Mouse (Mus musculus): ENCODE data around the gene Adig. TPM values are rescaled to one million over a fixed set of nuclear protein-coding genes. Genes with fewer than 3 reads are reported as not detected.

Gene Adig
- polyA plus RNA-seq (2017; shearing (Covaris generic)): not detected

GRCm38 (mm10) chr2:158501836-158502812 lies at the start of gene Adig:
Gene Adig, plus strand, starts transcription at chr2:158502612.

GRCm38 (mm10) chr2:158512528-158512927 lies 10.1 kb downstream of the Adig start, which contains the start of gene Arhgap40:
Gene Arhgap40, plus strand, starts transcription at chr2:158512796.

Other genes with a start within 250 kb of the Adig start
- gene Bpi, start 244.5 kb upstream of the Adig start, polyA plus RNA-seq (2017; shearing (Covaris generic)): not detected
- gene Lbp, start 196.1 kb upstream of the Adig start, polyA plus RNA-seq (2017; shearing (Covaris generic)): 0.84 TPM
- not detected for gene Snhg11, start 127.0 kb upstream of the Adig start, polyA plus RNA-seq (2017; shearing (Covaris generic))
- gene Ralgapb, start 92.8 kb upstream of the Adig start, polyA plus RNA-seq (2017; shearing (Covaris generic)): 6.9 TPM
- gene Arhgap40, start 10.2 kb downstream of the Adig start, polyA plus RNA-seq (2017; shearing (Covaris generic)): not detected
- not detected for gene Slc32a1, start 108.2 kb downstream of the Adig start, polyA plus RNA-seq (2017; shearing (Covaris generic))
- gene Actr5, start 122.3 kb downstream of the Adig start, polyA plus RNA-seq (2017; shearing (Covaris generic)): 1.6 TPM
- 47.2 TPM for gene Ppp1r16b, start 162.8 kb downstream of the Adig start, polyA plus RNA-seq (2017; shearing (Covaris generic))

Measured in activated CD4-positive, CD25-positive, alpha-beta regulatory T cell, adult 9 weeks (primary cell).